Mouse (Mus musculus): ENCODE measurements at regions not wholly inside any gene's neighbourhood (a gene's known extent, or its start where the extent isn't known, plus 50 kb on each side); places are given as distances from the start of the nearest gene placed in this dataset.
"Not testable (repeated sequence)": the region's sequence is repeated elsewhere in the genome, so short reads cannot be mapped to it uniquely, and the experiment has no call there.

- DNase-seq (ENCODE audit: low read depth, low spot score) (no peak), ATAC-seq (no peak)
- TF ChIP-seq CTCF (IDR thresholded peaks at IDR 0.05) = no peak
- in situ Hi-C loops (cut with MboI; ENCODE audit: low pct_unique_long_range_greater_than_20kb) = no loop called here
- POLR2A ChIA-PET = no interaction called here
- CTCF ChIA-PET = no interaction called here
- H3K27me3 ChIP-seq = no peaks in the 10 kb centered on the region
These were observed 651.5 kb upstream of the Kif2b start for GRCm38 (mm10) chr11:92228855-92229254.

DNA sequence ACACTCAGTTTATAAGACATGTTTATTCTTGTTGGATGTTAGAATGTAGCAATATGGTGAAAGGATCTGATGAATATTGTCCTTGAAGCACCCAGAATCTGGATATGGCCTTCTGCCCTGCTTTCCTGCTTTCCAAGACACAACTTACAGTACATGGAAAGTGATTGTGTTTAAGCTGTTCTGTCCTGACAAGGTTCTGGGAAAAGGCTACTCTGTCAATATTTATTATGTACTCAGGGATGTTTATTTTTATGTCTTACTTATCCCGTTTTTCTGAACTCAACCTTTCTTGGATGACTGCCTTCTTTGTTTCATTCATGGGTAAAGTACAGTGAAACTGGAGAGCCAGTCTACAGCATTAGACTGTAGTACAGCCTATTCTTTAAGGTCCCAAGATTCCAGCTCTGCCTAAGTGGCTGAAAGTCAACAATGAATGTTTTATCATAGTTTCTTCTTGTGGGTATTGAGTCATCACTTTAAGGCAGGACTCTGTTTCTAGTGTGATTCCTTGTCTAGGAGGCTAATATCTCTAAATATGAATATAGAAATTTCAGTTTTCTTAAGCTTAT, 631.7 kb upstream of the Kif2b start:
- POLR2A ChIA-PET = no interaction called here
- ATAC-seq = no peak
- no peaks in the 10 kb centered on the region for H3K27me3 ChIP-seq
- TF ChIP-seq CTCF (IDR thresholded peaks at IDR 0.05) = no peak
- no peak for DNase-seq (ENCODE audit: low read depth, low spot score)
- in situ Hi-C loops (cut with MboI; ENCODE audit: low pct_unique_long_range_greater_than_20kb) = no loop called here
- CTCF ChIA-PET = no interaction called here

DNA sequence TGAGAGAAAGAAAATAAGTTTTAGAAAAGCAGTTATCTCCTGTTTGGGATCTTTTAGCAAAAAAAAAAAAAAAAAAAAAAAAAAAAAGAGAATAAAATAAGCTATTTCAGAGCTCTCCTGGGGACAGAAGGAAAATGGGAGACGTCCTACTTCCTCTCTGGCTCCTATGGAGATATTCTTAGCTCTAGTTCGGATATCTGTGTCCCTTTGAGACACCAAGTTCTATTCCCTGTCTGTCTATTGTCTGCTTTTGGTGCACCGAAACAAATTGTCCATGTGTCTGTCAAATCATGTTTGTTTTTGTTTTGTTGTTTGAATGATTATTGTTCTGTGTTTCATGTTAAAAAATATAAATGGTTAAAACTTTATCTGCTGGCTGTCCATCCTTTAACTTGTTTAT, 601.0 kb upstream of the Kif2b start:
- H3K27me3 ChIP-seq; POLR2A ChIA-PET; in situ Hi-C loops (cut with MboI; ENCODE audit: low pct_unique_long_range_greater_than_20kb); DNase-seq (ENCODE audit: low read depth, low spot score); CTCF ChIA-PET; ATAC-seq: not testable (repeated sequence)

DNA sequence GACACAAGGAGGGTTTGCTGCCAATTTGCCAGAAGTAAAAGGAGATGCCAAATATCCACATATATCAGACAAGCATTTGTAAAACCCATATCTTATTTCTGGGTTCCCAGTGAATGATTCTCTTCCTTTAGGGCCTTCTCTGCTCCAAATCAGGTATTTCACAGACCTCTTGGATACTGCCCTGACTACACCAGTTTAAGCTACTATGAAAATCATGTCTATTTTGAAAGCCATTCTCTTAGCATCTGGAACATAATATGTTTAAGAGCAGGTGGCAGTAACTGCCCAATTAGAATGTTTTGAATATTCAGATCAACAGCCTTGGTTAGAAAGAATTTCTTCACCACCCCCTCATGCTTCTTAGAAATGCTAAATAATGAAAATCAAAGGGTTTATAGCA, 575.8 kb upstream of the Kif2b start:
- DNase-seq (ENCODE audit: low read depth, low spot score) = no peak
- in situ Hi-C loops (cut with MboI; ENCODE audit: low pct_unique_long_range_greater_than_20kb) = no loop called here

GRCm38 (mm10) chr11:92135677-92136076, 558.3 kb upstream of the Kif2b start:
- in situ Hi-C loops (cut with MboI; ENCODE audit: low pct_unique_long_range_greater_than_20kb) = no loop called here
- no peaks in the 10 kb centered on the region for H3K27me3 ChIP-seq
- no peak for DNase-seq (ENCODE audit: low read depth, low spot score)
- no peak for TF ChIP-seq CTCF (IDR thresholded peaks at IDR 0.05)
- ChIA-PET CTCF (no interaction called here), POLR2A (no interaction called here)
- no peak for ATAC-seq

More for the DNA sequence above, 575.8 kb upstream of the Kif2b start:
- POLR2A ChIA-PET = no interaction called here
- TF ChIP-seq CTCF (IDR thresholded peaks at IDR 0.05) = no peak
- no peaks in the 10 kb centered on the region for H3K27me3 ChIP-seq
- CTCF ChIA-PET = no interaction called here
- no peak for ATAC-seq

DNA sequence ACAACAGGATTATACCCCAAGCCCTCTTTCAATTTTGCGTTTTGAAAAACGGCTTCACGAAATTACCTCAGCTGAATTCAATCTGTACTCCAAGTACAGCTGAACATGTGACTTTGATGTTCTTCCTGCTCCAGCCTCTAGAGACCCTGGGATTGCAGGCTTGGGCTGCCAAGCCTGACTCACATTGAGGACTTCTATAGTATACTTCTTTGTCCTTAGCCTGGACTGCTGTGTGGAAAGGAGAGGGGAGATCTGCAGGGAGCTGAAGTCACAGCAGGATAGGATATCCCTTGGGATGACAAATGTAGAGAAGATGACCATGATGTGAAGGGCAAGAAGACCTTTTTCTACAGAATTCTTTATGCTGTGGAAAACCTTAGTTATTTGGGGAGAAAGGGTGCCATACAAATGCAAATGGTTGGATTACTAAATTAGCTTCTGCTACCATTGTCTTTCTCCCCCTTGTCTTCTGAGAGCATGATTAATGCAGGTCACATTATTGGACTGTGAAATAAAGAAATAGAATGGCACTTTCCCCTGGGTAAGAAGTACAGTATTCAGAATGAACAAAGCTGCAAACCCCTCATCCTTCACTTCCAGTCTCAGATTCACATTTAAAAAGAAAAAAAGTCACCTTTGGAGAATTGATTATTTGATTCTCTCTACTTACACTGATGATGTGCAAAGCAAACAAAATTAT, 557.7 kb upstream of the Kif2b start:
- in situ Hi-C loops (cut with MboI; ENCODE audit: low pct_unique_long_range_greater_than_20kb) = no loop called here

GRCm38 (mm10) chr11:92084766-92085165, 507.4 kb upstream of the Kif2b start:
- no peak for ATAC-seq
- in situ Hi-C loops (cut with MboI; ENCODE audit: low pct_unique_long_range_greater_than_20kb) = no loop called here
- ChIA-PET CTCF (no interaction called here), POLR2A (no interaction called here)
- no peaks in the 10 kb centered on the region for H3K27me3 ChIP-seq
- DNase-seq (ENCODE audit: low read depth, low spot score) = no peak
- no peak for TF ChIP-seq CTCF (IDR thresholded peaks at IDR 0.05)

More for the DNA sequence above, 557.7 kb upstream of the Kif2b start:
- no peak for ATAC-seq
- ChIA-PET POLR2A (interaction anchor here (0.7 kb wide), 1 partner anchor 47 kb away, joined by 3 read pairs; no protein-coding TSS in a partner anchor), CTCF (no interaction called here)
- no peak for DNase-seq (ENCODE audit: low read depth, low spot score)
- H3K27me3 ChIP-seq = no peaks in the 10 kb centered on the region
- no peak for TF ChIP-seq CTCF (IDR thresholded peaks at IDR 0.05)

DNA sequence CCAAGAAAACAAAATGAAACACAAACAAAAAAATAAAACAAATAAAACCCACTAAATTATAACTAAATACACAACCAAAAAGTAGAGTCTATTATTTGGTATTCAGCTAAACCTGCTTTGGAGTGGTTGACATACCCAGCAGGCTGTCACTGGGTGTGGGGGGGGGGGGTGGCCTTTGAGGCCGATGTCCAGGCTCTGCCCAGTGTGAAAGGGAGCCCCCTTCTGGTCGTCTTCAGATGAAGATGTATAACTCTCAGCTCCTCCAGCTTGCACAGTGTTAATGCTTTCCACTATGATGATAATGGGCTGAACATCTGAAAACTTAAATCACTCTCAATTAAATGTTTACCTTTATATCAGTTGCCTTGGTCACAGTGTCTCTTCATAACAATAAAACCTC, 464.3 kb upstream of the Kif2b start:
- in situ Hi-C loops (cut with MboI; ENCODE audit: low pct_unique_long_range_greater_than_20kb) = no loop called here
- ChIA-PET CTCF (interaction anchor here (1.4 kb wide), 1 partner anchor 19 kb away, joined by 3 read pairs; no protein-coding TSS in a partner anchor), POLR2A (no interaction called here)
- DNase-seq (ENCODE audit: low read depth, low spot score) (no peak), ATAC-seq (no peak)
- no peaks in the 10 kb centered on the region for H3K27me3 ChIP-seq
- peak; percentile 12 for TF ChIP-seq CTCF (IDR thresholded peaks at IDR 0.05)

- TF ChIP-seq CTCF (IDR thresholded peaks at IDR 0.05) = no peak
- ChIA-PET CTCF (no interaction called here), POLR2A (no interaction called here)
- in situ Hi-C loops (cut with MboI; ENCODE audit: low pct_unique_long_range_greater_than_20kb) = no loop called here
- DNase-seq (ENCODE audit: low read depth, low spot score) = no peak
- ATAC-seq = no peak
- H3K27me3 ChIP-seq = no peaks in the 10 kb centered on the region
These were observed 462.8 kb upstream of the Kif2b start for GRCm38 (mm10) chr11:92040161-92040560.

GRCm38 (mm10) chr11:92018419-92018818, 441.1 kb upstream of the Kif2b start:
- H3K27me3 ChIP-seq = no peaks in the 10 kb centered on the region
- no peak for ATAC-seq
- ChIA-PET POLR2A (no interaction called here), CTCF (no interaction called here)
- DNase-seq (ENCODE audit: low read depth, low spot score) = no peak
- in situ Hi-C loops (cut with MboI; ENCODE audit: low pct_unique_long_range_greater_than_20kb) = no loop called here
- no peak for TF ChIP-seq CTCF (IDR thresholded peaks at IDR 0.05)

GRCm38 (mm10) chr11:92011284-92011683, 433.9 kb upstream of the Kif2b start:
- H3K27me3 ChIP-seq = no peaks in the 10 kb centered on the region
- TF ChIP-seq CTCF (IDR thresholded peaks at IDR 0.05) = no peak
- no peak for ATAC-seq
- in situ Hi-C loops (cut with MboI; ENCODE audit: low pct_unique_long_range_greater_than_20kb) = no loop called here
- ChIA-PET CTCF (no interaction called here), POLR2A (no interaction called here)
- DNase-seq (ENCODE audit: low read depth, low spot score) = no peak

- POLR2A ChIA-PET = no interaction called here
- DNase-seq (ENCODE audit: low read depth, low spot score) (no peak), ATAC-seq (no peak)
- in situ Hi-C loops (cut with MboI; ENCODE audit: low pct_unique_long_range_greater_than_20kb) = no loop called here
- CTCF ChIA-PET = no interaction called here
- no peak for TF ChIP-seq CTCF (IDR thresholded peaks at IDR 0.05)
- peaks cover 3% of the 10 kb centered on the region for H3K27me3 ChIP-seq
These were observed 418.2 kb upstream of the Kif2b start for GRCm38 (mm10) chr11:91995524-91995923.

Data from Patski (cell line).